Comparison of ENCODE assay signal across 29 mouse cellular contexts in the genomic region with DNA sequence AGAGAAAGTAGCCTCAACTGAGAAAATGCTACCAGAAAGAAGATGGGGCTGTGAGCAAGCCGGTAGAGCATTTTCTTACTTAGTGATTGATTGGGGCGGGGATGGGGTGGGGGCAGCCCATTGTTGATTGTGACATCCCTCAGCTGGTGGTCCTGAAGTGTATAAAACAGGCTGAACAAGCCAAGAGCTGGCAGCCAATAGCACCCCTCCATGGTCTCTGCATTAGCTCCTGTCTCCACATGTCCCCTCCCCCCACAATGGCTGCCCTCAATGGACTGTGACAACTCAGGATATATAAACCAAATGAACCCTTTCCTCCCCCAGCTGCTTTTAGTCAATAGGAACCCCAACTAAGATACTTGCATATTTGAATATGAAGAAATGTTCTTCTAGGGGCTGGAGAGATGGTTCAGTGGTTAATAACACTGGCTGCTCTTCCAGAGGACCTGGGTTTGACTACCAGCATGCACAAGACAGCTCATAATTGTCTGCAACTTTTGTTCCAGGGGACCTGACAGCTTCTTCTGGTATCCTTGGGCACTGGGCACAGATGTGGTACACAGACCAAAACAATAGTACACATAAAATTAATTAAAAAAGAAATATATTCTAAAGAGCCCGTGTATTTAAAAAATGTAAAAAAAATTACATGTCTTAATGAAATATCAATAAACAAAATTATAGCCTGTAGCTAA. TPM values are rescaled to one million over a fixed set of nuclear protein-coding genes. Genes with fewer than 3 reads are reported as not detected.
DNase-seq lines count a peak whose midpoint lies in the region; ATAC-seq and TF ChIP-seq lines count a peak whose summit lies in the region.
"Had no signal": no experiment of that assay in that cellular context is flagged by ENCODE, and none has a peak within 500 bp of the region (broad histone marks: within the 10 kb centered on the region; RNA-seq: fewer than 3 reads in every experiment).

No protein-coding gene starts in this region.

- H3K27me3 ChIP-seq in lung, embryonic 14.5 days (ENCODE audit: insufficient read depth, low read length), result no peaks in the 10 kb centered on the region
- no peaks in the 10 kb centered on the region for H3K27me3 ChIP-seq in midbrain, embryonic 14.5 days (ENCODE audit: control insufficient read depth, insufficient read depth, low read length)
- no peaks in the 10 kb centered on the region for H3K27me3 ChIP-seq in midbrain, embryonic 15.5 days (replicated peaks)
- H3K27me3 ChIP-seq: forebrain, embryonic 13.5 days; limb, embryonic 13.5 days had no signal

- no peak overlapping the region for H3K4me2 ChIP-seq in lung, embryonic 14.5 days
- H3K4me2 ChIP-seq in midbrain, embryonic 14.5 days (ENCODE audit: low read length), result no peak overlapping the region
- no peak overlapping the region for H3K4me2 ChIP-seq in midbrain, embryonic 15.5 days
- H3K4me2 ChIP-seq: forebrain, embryonic 13.5 days; hindbrain, embryonic 14.5 days; limb, embryonic 13.5 days; liver, embryonic 11.5 days had no signal

- TF ChIP-seq CTCF in lung, embryonic 14.5 days (IDR thresholded peaks at IDR 0.05; ENCODE audit: low read depth), result no peak

- WGBS in lung, embryonic 14.5 days, result 57% methylated on average over 3 of the region's 3 CpGs
- 36% methylated on average over 3 of the region's 3 CpGs for WGBS in midbrain, embryonic 14.5 days
- WGBS in midbrain, embryonic 15.5 days, result 48% methylated on average over 3 of the region's 3 CpGs

- H3K9me3 ChIP-seq in lung, embryonic 14.5 days (ENCODE audit: low read depth, low read length), result no peaks in the 10 kb centered on the region
- no peaks in the 10 kb centered on the region for H3K9me3 ChIP-seq in midbrain, embryonic 14.5 days (ENCODE audit: control insufficient read depth, low read length)
- no peaks in the 10 kb centered on the region for H3K9me3 ChIP-seq in midbrain, embryonic 15.5 days
- H3K9me3 ChIP-seq: forebrain, embryonic 13.5 days; limb, embryonic 13.5 days had no signal

- no peaks in the 10 kb centered on the region for H3K36me3 ChIP-seq in lung, embryonic 14.5 days (ENCODE audit: insufficient read depth)
- no peaks in the 10 kb centered on the region for H3K36me3 ChIP-seq in midbrain, embryonic 14.5 days (ENCODE audit: control insufficient read depth, insufficient read depth, low read length)
- no peaks in the 10 kb centered on the region for H3K36me3 ChIP-seq in midbrain, embryonic 15.5 days (replicated peaks)
- H3K36me3 ChIP-seq: limb, embryonic 13.5 days had no signal

- peak; percentile 50 for DNase-seq in lung, embryonic 14.5 days
- no peak for DNase-seq in lung, postnatal 36 days
- peak; percentile 2 for DNase-seq in midbrain, embryonic 14.5 days
- DNase-seq in embryo, embryonic 10 days (ENCODE audit: low spot score), result peak; percentile 60
- DNase-seq in embryo, embryonic 9.5 days (ENCODE audit: extremely low spot score), result peak; percentile 29
- no peak for DNase-seq in urinary bladder, adult 18-20 months (ENCODE audit: low spot score in 2 of 2)
- DNase-seq: adrenal gland, adult 8-10 months; B cell, adult 2 months; cerebellum, adult 8-10 months; cerebellum, postnatal 25 days; gastrocnemius, postnatal 10 days; heart, postnatal 14 days; kidney, adult 18-20 months; right cerebral cortex, adult 18-20 months; spleen, adult 18-20 months; thymus, postnatal 14 days had no signal

- H3K27ac ChIP-seq in lung, embryonic 14.5 days (ENCODE audit: low read depth), result no peak overlapping the region
- H3K27ac ChIP-seq in midbrain, embryonic 14.5 days (replicated peaks; ENCODE audit: low read depth, low read length), result no peak overlapping the region
- no peak overlapping the region for H3K27ac ChIP-seq in midbrain, embryonic 15.5 days
- H3K27ac ChIP-seq: forebrain, embryonic 13.5 days; hindbrain, embryonic 14.5 days; limb, embryonic 13.5 days had no signal

- no peak overlapping the region for H3K9ac ChIP-seq in lung, embryonic 14.5 days
- no peak overlapping the region for H3K9ac ChIP-seq in midbrain, embryonic 14.5 days (replicated peaks; ENCODE audit: low read length)
- no peak overlapping the region for H3K9ac ChIP-seq in midbrain, embryonic 15.5 days
- H3K9ac ChIP-seq: forebrain, embryonic 13.5 days; hindbrain, embryonic 14.5 days; limb, embryonic 13.5 days had no signal

- H3K4me1 ChIP-seq in lung, embryonic 14.5 days (ENCODE audit: insufficient read depth), result no peaks in the 10 kb centered on the region
- H3K4me1 ChIP-seq in midbrain, embryonic 14.5 days (ENCODE audit: control insufficient read depth, insufficient read depth, low read length), result no peaks in the 10 kb centered on the region
- H3K4me1 ChIP-seq in midbrain, embryonic 15.5 days, result no peaks in the 10 kb centered on the region
- H3K4me1 ChIP-seq: forebrain, embryonic 13.5 days; limb, embryonic 13.5 days had no signal

- no peak overlapping the region for H3K4me3 ChIP-seq in lung, embryonic 14.5 days (ENCODE audit: low read depth, low read length)
- H3K4me3 ChIP-seq in midbrain, embryonic 14.5 days (replicated peaks; ENCODE audit: low read depth, low read length), result no peak overlapping the region
- H3K4me3 ChIP-seq in midbrain, embryonic 15.5 days, result no peak overlapping the region
- H3K4me3 ChIP-seq: forebrain, embryonic 13.5 days; limb, embryonic 13.5 days had no signal

- ATAC-seq in lung, embryonic 14.5 days (ENCODE audit: insufficient read depth), result peak; percentile 82; the same call in 1 of the 2 replicates
- ATAC-seq in midbrain, embryonic 14.5 days (ENCODE audit: low FRiP score, low TSS enrichment), result no peak
- no peak for ATAC-seq in midbrain, embryonic 15.5 days (replicated peaks)
- ATAC-seq: activated CD4-positive, CD25-positive, alpha-beta regulatory T cell, adult 4 months; forebrain, embryonic 13.5 days; lung, postnatal 0 days had no signal

RNA-seq across cellular contexts. Expression of a gene that starts 23.9 kb away (rescaled TPM):
- polyA plus RNA-seq in lung, embryonic 14.5 days (2014; fragmentation: Nextera tagmentation; extraction: Ambion mirVana), result 16.0 and 16.2 TPM in 2 replicates
- 17.6 and 22.7 TPM in 2 replicates for polyA plus RNA-seq in midbrain, embryonic 14.5 days (2014; fragmentation: Nextera tagmentation; extraction: Ambion mirVana)
- 20.5 and 22.2 TPM in 2 replicates for polyA plus RNA-seq in midbrain, embryonic 15.5 days (2015; fragmentation: Nextera tagmentation; extraction: Ambion mirVana)

RNA-seq across cellular contexts. Expression of a gene that starts 24.6 kb away (rescaled TPM):
- not detected in 2 replicates for polyA plus RNA-seq in lung, embryonic 14.5 days (2014; fragmentation: Nextera tagmentation; extraction: Ambion mirVana)
- not detected in 2 replicates for polyA plus RNA-seq in midbrain, embryonic 14.5 days (2014; fragmentation: Nextera tagmentation; extraction: Ambion mirVana)
- not detected in 2 replicates for polyA plus RNA-seq in midbrain, embryonic 15.5 days (2015; fragmentation: Nextera tagmentation; extraction: Ambion mirVana)
- polyA plus RNA-seq: activated CD4-positive, CD25-positive, alpha-beta regulatory T cell, adult 4 months; embryonic facial prominence, embryonic 14.5 days; forebrain, embryonic 13.5 days; heart, embryonic 14.5 days; hindbrain, embryonic 14.5 days; intestine, embryonic 14.5 days; kidney, embryonic 16.5 days; limb, embryonic 13.5 days; liver, embryonic 11.5 days; liver, embryonic 16.5 days; lung, postnatal 0 days; stomach, embryonic 16.5 days had no signal

RNA-seq across cellular contexts. Expression of a gene that starts 24.7 kb away (rescaled TPM):
- polyA plus RNA-seq in lung, embryonic 14.5 days (2014; fragmentation: Nextera tagmentation; extraction: Ambion mirVana), result not detected in 2 replicates
- polyA plus RNA-seq in midbrain, embryonic 14.5 days (2014; fragmentation: Nextera tagmentation; extraction: Ambion mirVana), result not detected in 2 replicates
- not detected in 2 replicates for polyA plus RNA-seq in midbrain, embryonic 15.5 days (2015; fragmentation: Nextera tagmentation; extraction: Ambion mirVana)
- polyA plus RNA-seq: embryonic facial prominence, embryonic 14.5 days; forebrain, embryonic 13.5 days; heart, embryonic 14.5 days; hindbrain, embryonic 14.5 days; intestine, embryonic 14.5 days; kidney, embryonic 16.5 days; limb, embryonic 13.5 days; lung, postnatal 0 days; stomach, embryonic 16.5 days had no signal

RNA-seq across cellular contexts. Expression of a gene that starts 50.2 kb away (rescaled TPM):
- not detected in 2 replicates for polyA plus RNA-seq in lung, embryonic 14.5 days (2014; fragmentation: Nextera tagmentation; extraction: Ambion mirVana)
- polyA plus RNA-seq in midbrain, embryonic 14.5 days (2014; fragmentation: Nextera tagmentation; extraction: Ambion mirVana), result not detected in 2 replicates
- polyA plus RNA-seq in midbrain, embryonic 15.5 days (2015; fragmentation: Nextera tagmentation; extraction: Ambion mirVana), result not detected in 2 replicates
- polyA plus RNA-seq: forebrain, embryonic 13.5 days; hindbrain, embryonic 14.5 days; intestine, embryonic 14.5 days; kidney, embryonic 16.5 days; limb, embryonic 13.5 days; liver, embryonic 11.5 days; lung, postnatal 0 days had no signal

Comparison
In these comparisons a context has a peak if more than half of its experiments do, and no peak if none do; other contexts are left out.
1. DNase-seq: peak in lung, embryonic 14.5 days (single experiment), midbrain, embryonic 14.5 days (single experiment), embryo, embryonic 10 days (single experiment) and embryo, embryonic 9.5 days (single experiment); none in lung, postnatal 36 days (single experiment) and urinary bladder, adult 18-20 months (0 of 2).